Comparison of ENCODE assay signal across 9 mouse cellular contexts in genomic region chr6:91104765-91105399, GRCm38 (mm10). TPM values are rescaled to one million over a fixed set of nuclear protein-coding genes. Genes with fewer than 3 reads are reported as not detected.
DNase-seq lines count a peak whose midpoint lies in the region; ATAC-seq and TF ChIP-seq lines count a peak whose summit lies in the region.
"Had no signal": no experiment of that assay in that cellular context is flagged by ENCODE, and none has a peak within 500 bp of the region (broad histone marks: within the 10 kb centered on the region; RNA-seq: fewer than 3 reads in every experiment).

No protein-coding gene starts in this region.

- no peak overlapping the region for H3K4me2 ChIP-seq in heart, embryonic 11.5 days
- H3K4me2 ChIP-seq in intestine, postnatal 0 days (replicated peaks; ENCODE audit: low read depth) = no peak overlapping the region
- H3K4me2 ChIP-seq in liver, postnatal 0 days (ENCODE audit: low read depth, low read length) = no peak overlapping the region
- H3K4me2 ChIP-seq: neural tube, embryonic 12.5 days had no signal

- no peak overlapping the region for H3K4me3 ChIP-seq in heart, embryonic 11.5 days (ENCODE audit: low read depth, low read length)
- H3K4me3 ChIP-seq in intestine, postnatal 0 days (ENCODE audit: low read depth, low read length) = no peak overlapping the region
- no peak overlapping the region for H3K4me3 ChIP-seq in liver, postnatal 0 days (ENCODE audit: low read depth, low read length)
- H3K4me3 ChIP-seq: neural tube, embryonic 12.5 days had no signal

- no peak for ATAC-seq in heart, embryonic 11.5 days (replicated peaks; ENCODE audit: insufficient number of reproducible peaks, low FRiP score, low TSS enrichment)
- ATAC-seq in intestine, postnatal 0 days = peak; percentile 80
- ATAC-seq in liver, postnatal 0 days = peak; percentile 67

- H3K27me3 ChIP-seq in heart, embryonic 11.5 days (ENCODE audit: control insufficient read depth, insufficient read depth, low read length) = no peaks in the 10 kb centered on the region
- H3K27me3 ChIP-seq in intestine, postnatal 0 days (replicated peaks; ENCODE audit: control insufficient read depth, insufficient read depth, low read length) = no peaks in the 10 kb centered on the region
- no peaks in the 10 kb centered on the region for H3K27me3 ChIP-seq in liver, postnatal 0 days (ENCODE audit: insufficient read depth, low read length)
- H3K27me3 ChIP-seq: neural tube, embryonic 12.5 days had no signal

- no peak overlapping the region for H3K9ac ChIP-seq in heart, embryonic 11.5 days (ENCODE audit: low read depth, low read length)
- H3K9ac ChIP-seq in intestine, postnatal 0 days (ENCODE audit: low read depth, low read length) = no peak overlapping the region
- 0 out of 2 replicates have a peak overlapping the region, but pooled peaks have one; percentile 18 for H3K9ac ChIP-seq in liver, postnatal 0 days (replicated peaks)
- H3K9ac ChIP-seq: neural tube, embryonic 12.5 days had no signal

- H3K9me3 ChIP-seq in heart, embryonic 11.5 days (replicated peaks; ENCODE audit: control insufficient read depth, low read length) = no peaks in the 10 kb centered on the region
- H3K9me3 ChIP-seq in intestine, postnatal 0 days (ENCODE audit: control insufficient read depth) = no peaks in the 10 kb centered on the region
- no peaks in the 10 kb centered on the region for H3K9me3 ChIP-seq in liver, postnatal 0 days (ENCODE audit: low read length)
- H3K9me3 ChIP-seq: neural tube, embryonic 12.5 days had no signal

- no peak for TF ChIP-seq EP300 in liver, postnatal 0 days (IDR thresholded peaks at IDR 0.05; ENCODE audit: low read depth)

- 67% methylated on average over 3 of the region's 3 CpGs for whole genome bisulfite sequencing in heart, embryonic 11.5 days (ENCODE audit: insufficient replicate concordance)
- WGBS in intestine, postnatal 0 days = 48% methylated on average over 3 of the region's 3 CpGs
- 56% methylated on average over 3 of the region's 3 CpGs for WGBS in liver, postnatal 0 days (ENCODE audit: insufficient replicate concordance)

- H3K27ac ChIP-seq in heart, embryonic 11.5 days (ENCODE audit: low read depth, low read length) = 0 out of 2 replicates have a peak overlapping the region, but pooled peaks have one; percentile 24
- H3K27ac ChIP-seq in intestine, postnatal 0 days (ENCODE audit: low read depth, low read length) = no peak overlapping the region
- H3K27ac ChIP-seq in liver, postnatal 0 days (ENCODE audit: low read depth) = no peak overlapping the region
- H3K27ac ChIP-seq: neural tube, embryonic 12.5 days had no signal

- no peaks in the 10 kb centered on the region for H3K36me3 ChIP-seq in heart, embryonic 11.5 days (ENCODE audit: control insufficient read depth, insufficient read depth, low read length)
- no peaks in the 10 kb centered on the region for H3K36me3 ChIP-seq in intestine, postnatal 0 days (ENCODE audit: control insufficient read depth, insufficient read depth)
- peaks cover 3% of the 10 kb centered on the region; the same call in 1 of the 2 replicates for H3K36me3 ChIP-seq in liver, postnatal 0 days (replicated peaks; ENCODE audit: insufficient read depth, low read length)
- H3K36me3 ChIP-seq: neural tube, embryonic 12.5 days had no signal

- no peak for TF ChIP-seq CTCF in intestine, postnatal 0 days (IDR thresholded peaks at IDR 0.05; ENCODE audit: low read depth)
- no peak for TF ChIP-seq CTCF in liver, postnatal 0 days (IDR thresholded peaks at IDR 0.05; ENCODE audit: low read depth)

- no peak for DNase-seq in heart, adult 11 months
- peak; percentile 31 for DNase-seq in R1 (ENCODE audit: low read depth, low spot score)
- peak; percentile 55 for DNase-seq in liver, postnatal 0 days
- no peak for DNase-seq in spleen, postnatal 14 days (ENCODE audit: low spot score in 2 of 2)
- no peak for DNase-seq in adrenal gland, adult (ENCODE audit: inconsistent age in 2 of 2, low spot score in 1 of 2)
- DNase-seq in gastrocnemius, postnatal 4 days (ENCODE audit: low spot score in 2 of 2) = no peak

- peaks cover 9% of the 10 kb centered on the region; the same call in 1 of the 2 replicates for H3K4me1 ChIP-seq in heart, embryonic 11.5 days (ENCODE audit: control insufficient read depth, insufficient read depth, low read length)
- no peaks in the 10 kb centered on the region for H3K4me1 ChIP-seq in intestine, postnatal 0 days (replicated peaks; ENCODE audit: control insufficient read depth, insufficient read depth, low read length)
- H3K4me1 ChIP-seq in liver, postnatal 0 days (ENCODE audit: insufficient read depth) = peaks cover 47% of the 10 kb centered on the region
- H3K4me1 ChIP-seq: neural tube, embryonic 12.5 days had no signal

RNA-seq across cellular contexts. Expression of gene Nup210, which starts 11.7 kb away (rescaled TPM):
- 5.1 and 5.6 TPM in 2 replicates for polyA plus RNA-seq in heart, embryonic 11.5 days (2014; fragmentation: Nextera tagmentation; extraction: Ambion mirVana)
- 2.8 TPM in 2 replicates for polyA plus RNA-seq in intestine, postnatal 0 days (2015; fragmentation: Nextera tagmentation; extraction: Ambion mirVana)
- polyA plus RNA-seq in liver, postnatal 0 days (2015; fragmentation: Nextera tagmentation; extraction: Ambion mirVana) = 8.5 and 11.8 TPM in 2 replicates
- total RNA-seq in gastrocnemius, postnatal 4 days (2021) = 10 to 100 TPM; 29.9 to 34.0 TPM

RNA-seq across cellular contexts. Expression of gene Hdac11, which starts 51.6 kb away (rescaled TPM):
- polyA plus RNA-seq in heart, embryonic 11.5 days (2014; fragmentation: Nextera tagmentation; extraction: Ambion mirVana) = 7.9 TPM in 2 replicates
- 4.2 and 4.8 TPM in 2 replicates for polyA plus RNA-seq in intestine, postnatal 0 days (2015; fragmentation: Nextera tagmentation; extraction: Ambion mirVana)
- 3.4 and 4.6 TPM in 2 replicates for polyA plus RNA-seq in liver, postnatal 0 days (2015; fragmentation: Nextera tagmentation; extraction: Ambion mirVana)
- total RNA-seq in gastrocnemius, postnatal 4 days (2021) = 10 to 100 TPM; 25.0 to 25.1 TPM

Comparison
In these comparisons a context has a peak if more than half of its experiments do, and no peak if none do; other contexts are left out.
1. DNase-seq: peak in R1 (single experiment) and liver, postnatal 0 days (single experiment); none in heart, adult 11 months (single experiment), spleen, postnatal 14 days (0 of 2), adrenal gland, adult (0 of 2) and gastrocnemius, postnatal 4 days (0 of 2).